In genomic region chr6:124901851-124902250, GRCm38 (mm10) we compare ENCODE assay signal across 28 mouse cellular contexts. TPM values are rescaled to one million over a fixed set of nuclear protein-coding genes. Genes with fewer than 3 reads are reported as not detected.
DNase-seq lines count a peak whose midpoint lies in the region; ATAC-seq and TF ChIP-seq lines count a peak whose summit lies in the region.
"Had no signal": no experiment of that assay in that cellular context is flagged by ENCODE, and none has a peak within 500 bp of the region (broad histone marks: within the 10 kb centered on the region; RNA-seq: fewer than 3 reads in every experiment).

No protein-coding gene starts in this region.

- H3K4me1 ChIP-seq in intestine, embryonic 16.5 days (ENCODE audit: control insufficient read depth, insufficient read depth, low read length): peaks cover 6% of the 10 kb centered on the region; the same call in 1 of the 2 replicates
- H3K4me1 ChIP-seq in intestine, postnatal 0 days (replicated peaks; ENCODE audit: control insufficient read depth, insufficient read depth, low read length): no peaks in the 10 kb centered on the region

- ATAC-seq in intestine, embryonic 16.5 days: no peak
- ATAC-seq in intestine, postnatal 0 days: no peak
- ATAC-seq: forebrain, embryonic 15.5 days; midbrain, embryonic 13.5 days; Patski had no signal

- H3K9me3 ChIP-seq in intestine, embryonic 16.5 days (ENCODE audit: control insufficient read depth, low read length): no peaks in the 10 kb centered on the region
- H3K9me3 ChIP-seq in intestine, postnatal 0 days (ENCODE audit: control insufficient read depth): no peaks in the 10 kb centered on the region
- H3K9me3 ChIP-seq: forebrain, embryonic 15.5 days; heart, embryonic 13.5 days; midbrain, embryonic 13.5 days had no signal

- H3K4me2 ChIP-seq in intestine, embryonic 16.5 days (ENCODE audit: low read depth, low read length): no peak overlapping the region
- H3K4me2 ChIP-seq in intestine, postnatal 0 days (replicated peaks; ENCODE audit: low read depth): no peak overlapping the region
- H3K4me2 ChIP-seq: forebrain, embryonic 15.5 days; heart, embryonic 13.5 days; hindbrain, embryonic 14.5 days; midbrain, embryonic 13.5 days had no signal

- intact Hi-C loops in gastrocnemius, adult 2 months (cut with DNase I): loop anchor here (2.0 to 5.0 kb wide), 2 partner anchors 45 to 183 kb away; partner anchors contain the start of gene P3h3

- peak; percentile 45 for DNase-seq in thymus, postnatal 25 days
- DNase-seq in thymus, postnatal 0 days (ENCODE audit: low spot score): no peak
- DNase-seq in induced T-regulatory cell, adult 2 months (ENCODE audit: low read depth): peak; percentile 73
- DNase-seq in gastrocnemius, adult 2 months: no peak
- DNase-seq in testis, postnatal 14 days (ENCODE audit: low spot score): no peak
- DNase-seq: adrenal gland, postnatal 36 days; cerebellum, adult 8-10 months; cerebellum, postnatal 36 days; kidney, adult 8-10 months; kidney, postnatal 4 days; liver; lung, adult 2 months; lung, postnatal 10 days; retina, postnatal 1 day had no signal

- no peaks in the 10 kb centered on the region for H3K36me3 ChIP-seq in intestine, embryonic 16.5 days (ENCODE audit: control insufficient read depth, insufficient read depth, low read length)
- H3K36me3 ChIP-seq in intestine, postnatal 0 days (ENCODE audit: control insufficient read depth, insufficient read depth): no peaks in the 10 kb centered on the region
- H3K36me3 ChIP-seq: forebrain, embryonic 15.5 days; heart, embryonic 13.5 days; midbrain, embryonic 13.5 days had no signal

- no peak for TF ChIP-seq CTCF in intestine, postnatal 0 days (IDR thresholded peaks at IDR 0.05; ENCODE audit: low read depth)
- TF ChIP-seq CTCF in gastrocnemius, adult 2 months (IDR thresholded peaks at IDR 0.05): no peak

- H3K27me3 ChIP-seq in intestine, embryonic 16.5 days (replicated peaks; ENCODE audit: control insufficient read depth, insufficient read depth, low read length): no peaks in the 10 kb centered on the region
- no peaks in the 10 kb centered on the region for H3K27me3 ChIP-seq in intestine, postnatal 0 days (replicated peaks; ENCODE audit: control insufficient read depth, insufficient read depth, low read length)
- H3K27me3 ChIP-seq: forebrain, embryonic 15.5 days; heart, embryonic 13.5 days; midbrain, embryonic 13.5 days; Patski had no signal

- no peak overlapping the region for H3K4me3 ChIP-seq in intestine, embryonic 16.5 days (ENCODE audit: low read length)
- H3K4me3 ChIP-seq in intestine, postnatal 0 days (ENCODE audit: low read depth, low read length): no peak overlapping the region
- no peak overlapping the region for H3K4me3 ChIP-seq in gastrocnemius, adult 2 months
- H3K4me3 ChIP-seq: forebrain, embryonic 15.5 days; heart, adult 2 months; heart, embryonic 13.5 days; midbrain, embryonic 13.5 days had no signal

- no peak overlapping the region for H3K27ac ChIP-seq in intestine, embryonic 16.5 days (ENCODE audit: low read length)
- H3K27ac ChIP-seq in intestine, postnatal 0 days (ENCODE audit: low read depth, low read length): no peak overlapping the region
- H3K27ac ChIP-seq in gastrocnemius, adult 2 months: no peak overlapping the region
- H3K27ac ChIP-seq: forebrain, embryonic 15.5 days; heart, adult 2 months; heart, embryonic 13.5 days; hindbrain, embryonic 14.5 days; kidney, postnatal 0 days; liver, embryonic 14.5 days; midbrain, embryonic 13.5 days had no signal

- peak overlapping the region; percentile 6; the same call in 1 of the 2 replicates for H3K9ac ChIP-seq in intestine, embryonic 16.5 days (ENCODE audit: low read depth, low read length)
- H3K9ac ChIP-seq in intestine, postnatal 0 days (ENCODE audit: low read depth, low read length): no peak overlapping the region
- H3K9ac ChIP-seq: forebrain, embryonic 15.5 days; hindbrain, embryonic 14.5 days; liver, embryonic 14.5 days; midbrain, embryonic 13.5 days had no signal

RNA-seq across cellular contexts. Expression of gene Lag3, which starts 9.7 kb away (rescaled TPM):
- 1.9 TPM in 2 replicates for polyA plus RNA-seq in intestine, embryonic 16.5 days (2015; fragmentation: Nextera tagmentation; extraction: Ambion mirVana)
- polyA plus RNA-seq in intestine, postnatal 0 days (2015; fragmentation: Nextera tagmentation; extraction: Ambion mirVana): 1.6 and 1.7 TPM in 2 replicates
- 5.5 and 6.1 TPM in 2 replicates for polyA plus RNA-seq in thymus, postnatal 0 days (2015; fragmentation: Nextera tagmentation; extraction: Ambion mirVana)
- under 1 TPM; 0.11 to 0.13 TPM for total RNA-seq in gastrocnemius, adult 2 months (2021)

RNA-seq across cellular contexts. Expression of gene Cd4, which starts 13.8 kb away (rescaled TPM):
- polyA plus RNA-seq in intestine, embryonic 16.5 days (2015; fragmentation: Nextera tagmentation; extraction: Ambion mirVana): 0.44 and 0.70 TPM in 2 replicates
- 0.75 and 0.83 TPM in 2 replicates for polyA plus RNA-seq in intestine, postnatal 0 days (2015; fragmentation: Nextera tagmentation; extraction: Ambion mirVana)
- 102 TPM in 2 replicates for polyA plus RNA-seq in thymus, postnatal 0 days (2015; fragmentation: Nextera tagmentation; extraction: Ambion mirVana)
- total RNA-seq in gastrocnemius, adult 2 months (2021): not detected
- total RNA-seq: MEL had no signal
- polyA plus RNA-seq: embryonic facial prominence, embryonic 11.5 days; heart, embryonic 13.5 days; limb, embryonic 11.5 days; Patski had no signal

RNA-seq across cellular contexts. Expression of gene Ptms, which starts 18.1 kb away (rescaled TPM):
- 87.8 and 173 TPM in 2 replicates for polyA plus RNA-seq in intestine, embryonic 16.5 days (2015; fragmentation: Nextera tagmentation; extraction: Ambion mirVana)
- 167 and 169 TPM in 2 replicates for polyA plus RNA-seq in intestine, postnatal 0 days (2015; fragmentation: Nextera tagmentation; extraction: Ambion mirVana)
- polyA plus RNA-seq in thymus, postnatal 0 days (2015; fragmentation: Nextera tagmentation; extraction: Ambion mirVana): 204 and 256 TPM in 2 replicates
- 10 to 100 TPM; 65.5 to 99.4 TPM for total RNA-seq in gastrocnemius, adult 2 months (2021)

RNA-seq across cellular contexts. Expression of gene Mlf2, which starts 29.3 kb away (rescaled TPM):
- 296 and 299 TPM in 2 replicates for polyA plus RNA-seq in intestine, embryonic 16.5 days (2015; fragmentation: Nextera tagmentation; extraction: Ambion mirVana)
- 265 and 269 TPM in 2 replicates for polyA plus RNA-seq in intestine, postnatal 0 days (2015; fragmentation: Nextera tagmentation; extraction: Ambion mirVana)
- 267 and 277 TPM in 2 replicates for polyA plus RNA-seq in thymus, postnatal 0 days (2015; fragmentation: Nextera tagmentation; extraction: Ambion mirVana)
- 100 to 1,000 TPM; 202 to 204 TPM for total RNA-seq in gastrocnemius, adult 2 months (2021)

RNA-seq across cellular contexts. Expression of gene Gpr162, which starts 38.1 kb away (rescaled TPM):
- 0.75 and 0.77 TPM in 2 replicates for polyA plus RNA-seq in intestine, embryonic 16.5 days (2015; fragmentation: Nextera tagmentation; extraction: Ambion mirVana)
- polyA plus RNA-seq in intestine, postnatal 0 days (2015; fragmentation: Nextera tagmentation; extraction: Ambion mirVana): 0.46 and 0.64 TPM in 2 replicates
- 15.2 and 21.8 TPM in 2 replicates for polyA plus RNA-seq in thymus, postnatal 0 days (2015; fragmentation: Nextera tagmentation; extraction: Ambion mirVana)
- not detected for total RNA-seq in gastrocnemius, adult 2 months (2021)
- total RNA-seq: gastrocnemius, adult 8-10 months had no signal

Comparison
In these comparisons a context has a peak if more than half of its experiments do, and no peak if none do; other contexts are left out.
1. DNase-seq: peak in thymus, postnatal 25 days (single experiment) and induced T-regulatory cell, adult 2 months (single experiment); none in thymus, postnatal 0 days (single experiment), gastrocnemius, adult 2 months (single experiment) and testis, postnatal 14 days (single experiment).
2. RNA of gene Cd4, which starts 13.8 kb away (polyA plus RNA-seq): 102 TPM in thymus, postnatal 0 days; 0.75 to 0.83 TPM in intestine, postnatal 0 days and 0.44 to 0.70 TPM in intestine, embryonic 16.5 days; every median in the first group is over 10 times any median in the second.